Mouse (Mus musculus): ENCODE data around the gene Tex37. TPM values are rescaled to one million over a fixed set of nuclear protein-coding genes. Genes with fewer than 3 reads are reported as not detected.

The Tex37 gene
- polyA plus RNA-seq (2017; shearing (Covaris generic)) = not detected

GRCm38 (mm10) chr6:70918827-70919226 lies at the start of gene Tex37:
Gene Tex37 (minus strand): TSS chr6:70918927.

GRCm38 (mm10) chr6:70956285-70956912 lies 37.7 kb upstream of the Tex37 start, which contains the start of gene Foxi3:
Gene Foxi3 (plus strand): TSS chr6:70956531.

Other genes starting within 250 kb of the Tex37 start
- gene Rpia, start 126.7 kb downstream of the Tex37 start, polyA plus RNA-seq (2017; shearing (Covaris generic)) = 3.4 TPM
- gene Eif2ak3, start 74.4 kb downstream of the Tex37 start, polyA plus RNA-seq (2017; shearing (Covaris generic)) = 2.2 TPM
- gene Foxi3, start 37.6 kb upstream of the Tex37 start, polyA plus RNA-seq (2017; shearing (Covaris generic)) = not detected
- gene Thnsl2, start 225.5 kb upstream of the Tex37 start, polyA plus RNA-seq (2017; shearing (Covaris generic)) = 3.8 TPM